Mouse (Mus musculus) lung, embryonic 14.5 days (tissue): Measurements from ENCODE around the gene Rwdd1. TPM values are rescaled to one million over a fixed set of nuclear protein-coding genes. Genes with fewer than 3 reads are reported as not detected.
"Not testable (repeated sequence)": the region's sequence is repeated elsewhere in the genome, so short reads cannot be mapped to it uniquely, and the experiment has no call there.

Source experiments
- ATAC-seq: fragments of 200-750 bp; cut with Nextera tagmentation; 2 replicates; pipeline ENCODE4 v1.8.0; 2017; ENCODE audit warnings: mild to moderate bottlenecking, moderate TSS enrichment, moderate library complexity; ENCODE audit not compliant: insufficient read depth
- DNase-seq: peaks from one replicate; pipeline ENCODE4 v3.0.0-alpha.2; 2015
- H3K27ac ChIP-seq: fragments of 300-500 bp; sonication (generic); 2 replicates; pipeline ENCODE4 v1.5.1; 2014; ENCODE audit warnings: low read depth, mild to moderate bottlenecking, moderate library complexity
- H3K27me3 ChIP-seq: fragments of 300-500 bp; sonication (generic); 2 replicates; pipeline ENCODE4 v1.6.1; 2014; ENCODE audit warnings: low read length, control low read depth; ENCODE audit not compliant: insufficient read depth
- H3K36me3 ChIP-seq: fragments of 300-500 bp; sonication (generic); 2 replicates; pipeline ENCODE4 v1.6.1; 2014; ENCODE audit warnings: control low read depth; ENCODE audit not compliant: insufficient read depth
- H3K4me1 ChIP-seq: fragments of 300-500 bp; sonication (generic); 2 replicates; pipeline ENCODE4 v1.6.1; 2014; ENCODE audit warnings: antibody characterized with exemption, control low read depth; ENCODE audit not compliant: insufficient read depth
- H3K4me2 ChIP-seq: fragments of 300-500 bp; sonication (generic); 2 replicates; pipeline ENCODE4 v1.6.1; 2014; ENCODE audit warnings: mild to moderate bottlenecking
- H3K4me3 ChIP-seq: fragments of 300-500 bp; sonication (generic); 2 replicates; pipeline ENCODE4 v1.5.1; 2014; ENCODE audit warnings: low read depth, low read length
- H3K9ac ChIP-seq: fragments of 300-500 bp; sonication (generic); 2 replicates; pipeline ENCODE4 v1.6.1; 2014
- H3K9me3 ChIP-seq: fragments of 300-500 bp; sonication (generic); 2 replicates; pipeline ENCODE4 v1.6.1; 2016; ENCODE audit warnings: low read depth, low read length, control low read depth
- CTCF ChIP-seq: IDR thresholded peaks from 2 replicates; pipeline ENCODE4 v1.5.1; 2016; ENCODE audit warnings: antibody characterized with exemption, low read depth
- WGBS: fragments of 180-500 bp; shearing (Covaris S2); extraction: QIAGEN DNeasy Blood & Tissue Kit; methylation state at CpG from one replicate; pipeline ENCODE4 v1.1.7; 2014; 5-methylcytosine and 5-hydroxymethylcytosine counted together
- polyA plus RNA-seq: library from polyadenylated mRNA; unstranded; fragments of >200 nt; fragmentation: Nextera tagmentation; extraction: Ambion mirVana; gene quantifications from 2 replicates; pipeline ENCODE4 v1.2.1, GENCODE M21; 2014

Gene Rwdd1
- polyA plus RNA-seq, 1 experiment from 2014 or later = 136 TPM

DNA sequence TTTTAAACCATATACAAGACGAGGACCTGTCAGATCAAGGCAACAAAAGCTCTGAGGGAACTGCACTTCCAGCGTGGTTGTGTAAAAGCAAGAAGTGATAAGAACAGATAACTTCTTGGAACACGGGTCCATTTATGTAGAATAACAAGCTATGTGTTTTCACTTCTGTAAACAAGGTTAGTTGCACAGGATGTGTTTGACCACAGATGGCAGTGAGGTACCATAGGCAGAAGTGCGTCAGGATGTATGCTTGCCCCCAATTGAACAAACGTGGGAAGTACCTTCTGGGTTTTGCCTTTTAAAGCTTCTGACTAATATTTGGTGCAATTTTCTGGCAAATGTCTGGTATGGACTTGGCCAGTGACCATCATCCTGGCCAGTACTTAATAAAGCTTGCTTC lies 10.9 kb upstream of the Rwdd1 start:
- no peak for TF ChIP-seq CTCF
- Histone ChIP-seq H3K4me2 (no peak overlapping the region), H3K4me3 (no peak overlapping the region), H3K4me1 (no peaks in the 10 kb centered on the region), H3K27ac (no peak overlapping the region), H3K27me3 (no peaks in the 10 kb centered on the region), H3K36me3 (no peaks in the 10 kb centered on the region), H3K9me3 (no peaks in the 10 kb centered on the region), H3K9ac (no peak overlapping the region)
- DNase-seq (no peak), ATAC-seq (no peak)
- WGBS = 54% methylated on average over 5 of the region's 5 CpGs

GRCm38 (mm10) chr10:34018746-34019301 lies 600 bp downstream of the Rwdd1 start:
- Histone ChIP-seq H3K4me3 (peak overlapping the region; percentile 86), H3K27me3 (no peaks in the 10 kb centered on the region), H3K27ac (peak overlapping the region; percentile 95), H3K4me1 (peaks cover 8% of the 10 kb centered on the region; the same call in 1 of the 2 replicates), H3K4me2 (peak overlapping the region; percentile 73), H3K9me3 (no peaks in the 10 kb centered on the region), H3K9ac (peak overlapping the region; percentile 93), H3K36me3 (0 out of 2 replicates have a peak, but pooled peaks cover 6% of the 10 kb centered on the region)
- no peak for TF ChIP-seq CTCF
- ATAC-seq = no peak
- peak; percentile 43 for DNase-seq
- WGBS = under 1% methylated on average over 21 of the region's 21 CpGs

DNA sequence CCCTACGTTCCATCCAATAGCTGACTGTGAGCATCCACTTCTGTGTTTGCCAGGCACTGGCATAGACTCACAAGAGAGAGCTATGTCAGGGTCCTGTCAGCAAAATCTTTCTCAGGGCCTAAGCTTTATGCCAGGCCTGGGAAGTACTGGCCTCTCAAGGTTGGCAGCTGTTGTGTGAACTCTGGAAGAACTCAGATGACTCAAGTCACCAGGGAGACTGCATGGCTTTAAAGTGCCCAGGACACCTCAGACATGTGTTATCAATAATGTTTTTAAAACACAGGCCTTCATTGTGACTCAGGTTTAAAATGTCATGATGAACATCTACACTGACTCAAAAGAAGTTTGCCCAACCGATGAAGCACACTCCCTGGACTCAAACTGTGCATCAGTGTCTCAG lies 6.2 kb downstream of the Rwdd1 start:
- ATAC-seq (no peak), DNase-seq (no peak)
- Histone ChIP-seq H3K27ac (no peak overlapping the region), H3K4me3 (no peak overlapping the region), H3K4me1 (peaks cover 5% of the 10 kb centered on the region; the same call in 1 of the 2 replicates), H3K4me2 (no peak overlapping the region), H3K9ac (no peak overlapping the region), H3K9me3 (no peaks in the 10 kb centered on the region), H3K36me3 (0 out of 2 replicates have a peak, but pooled peaks cover 12% of the 10 kb centered on the region), H3K27me3 (no peaks in the 10 kb centered on the region)
- 87% methylated on average over 2 of the region's 2 CpGs for whole genome bisulfite sequencing
- TF ChIP-seq CTCF = no peak

DNA sequence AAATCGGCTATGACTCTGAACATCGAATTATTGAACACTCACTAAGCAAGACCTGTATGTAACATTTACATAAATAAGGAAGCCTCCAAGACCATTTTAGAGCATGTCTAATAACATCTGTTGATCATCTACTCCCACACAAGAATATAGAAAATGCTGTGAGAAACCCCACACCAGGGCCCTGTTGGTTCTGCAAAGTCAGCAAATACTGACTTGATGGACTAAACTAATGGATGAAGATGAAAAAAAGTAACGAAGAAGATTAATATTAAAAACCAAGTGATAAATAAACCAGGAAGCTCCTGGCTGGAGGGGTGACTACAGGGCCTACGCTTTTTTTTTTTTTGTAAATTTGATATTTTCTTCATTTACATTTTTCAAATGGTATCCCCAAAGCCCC lies 6.8 kb downstream of the Rwdd1 start:
- H3K4me3 ChIP-seq = no peak overlapping the region
- no peak for DNase-seq
- no peak for ATAC-seq
- H3K36me3 ChIP-seq = 0 out of 2 replicates have a peak, but pooled peaks cover 16% of the 10 kb centered on the region
- no peaks in the 10 kb centered on the region for H3K9me3 ChIP-seq
- no peak overlapping the region for H3K9ac ChIP-seq
- TF ChIP-seq CTCF = no peak
- no peak overlapping the region for H3K4me2 ChIP-seq
- no peak overlapping the region for H3K27ac ChIP-seq
- H3K27me3 ChIP-seq = no peaks in the 10 kb centered on the region
- H3K4me1 ChIP-seq = no peaks in the 10 kb centered on the region
- 85% methylated on average over 4 of the region's 4 CpGs for WGBS

- Histone ChIP-seq H3K27me3 (no peaks in the 10 kb centered on the region), H3K4me3 (no peak overlapping the region), H3K9ac (no peak overlapping the region), H3K4me2 (no peak overlapping the region), H3K27ac (no peak overlapping the region), H3K36me3 (peaks cover 69% of the 10 kb centered on the region), H3K9me3 (no peaks in the 10 kb centered on the region), H3K4me1 (no peaks in the 10 kb centered on the region)
- TF ChIP-seq CTCF = no peak
- DNase-seq (no peak), ATAC-seq (no peak)
These were observed 21.0 kb downstream of the Rwdd1 start for GRCm38 (mm10) chr10:33998397-33998796.

DNA sequence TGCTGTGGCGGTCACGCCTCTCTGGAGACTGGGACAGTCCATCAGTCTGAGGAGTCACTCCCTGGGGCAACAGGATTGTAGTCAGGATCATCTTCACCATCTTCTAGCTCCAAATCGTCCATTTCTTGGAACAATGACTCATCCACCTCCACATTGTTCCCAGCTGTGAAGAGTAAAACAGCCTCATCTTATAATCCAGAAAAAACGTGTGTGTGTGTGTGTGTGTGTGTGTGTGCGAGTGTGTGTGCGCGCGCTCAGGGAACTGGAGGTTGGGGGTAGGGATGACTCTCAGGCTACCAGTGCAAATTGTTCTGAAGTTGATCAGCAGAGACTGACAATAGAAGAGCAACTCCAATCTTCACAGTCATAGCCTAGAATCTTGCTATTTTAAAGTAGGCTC lies 22.7 kb downstream of the Rwdd1 start:
- not testable (repeated sequence) for DNase-seq, H3K27me3 ChIP-seq, H3K4me1 ChIP-seq, H3K4me3 ChIP-seq, H3K4me2 ChIP-seq, H3K9ac ChIP-seq, H3K27ac ChIP-seq, ATAC-seq, H3K9me3 ChIP-seq
- 91% methylated on average over 6 of the region's 8 CpGs for WGBS
- H3K36me3 ChIP-seq = peaks cover 63% of the 10 kb centered on the region

DNA sequence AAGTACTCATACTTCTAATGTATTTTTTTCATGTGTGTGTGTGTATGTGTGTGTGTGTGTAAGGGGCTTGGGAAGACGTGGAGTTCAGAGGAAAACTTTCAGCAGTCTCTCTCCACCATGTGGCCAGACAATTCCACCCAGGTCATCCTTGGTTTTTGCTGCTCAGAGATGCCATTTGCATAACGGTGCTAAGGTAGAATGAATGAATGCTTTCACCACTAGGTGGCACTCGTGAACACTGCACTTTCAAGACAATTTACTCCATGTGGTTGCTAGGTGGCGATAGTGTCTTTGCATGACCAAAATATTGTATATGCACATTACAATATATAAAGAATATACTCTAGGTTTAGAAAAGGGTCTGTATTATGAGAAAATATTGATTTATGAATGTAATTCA lies 32.7 kb downstream of the Rwdd1 start:
- peak; percentile 98 for TF ChIP-seq CTCF
- Histone ChIP-seq H3K9me3 (no peaks in the 10 kb centered on the region), H3K4me1 (no peaks in the 10 kb centered on the region), H3K36me3 (peaks cover 6% of the 10 kb centered on the region; the same call in 1 of the 2 replicates), H3K4me3 (no peak overlapping the region), H3K4me2 (no peak overlapping the region), H3K9ac (no peak overlapping the region), H3K27ac (no peak overlapping the region), H3K27me3 (no peaks in the 10 kb centered on the region)
- peak; percentile 92 for DNase-seq
- WGBS = 19% methylated on average over 4 of the region's 4 CpGs
- peak; percentile 69; the same call in 1 of the 2 replicates for ATAC-seq
